Mouse (Mus musculus): ENCODE measurements around the gene Cd247. TPM values are rescaled to one million over a fixed set of nuclear protein-coding genes. Genes with fewer than 3 reads are reported as not detected.

The Cd247 gene
- polyA plus RNA-seq, 1 experiment from 2014 or later: 0.99 TPM

GRCm38 (mm10) chr1:165763635-165764372 lies 24.7 kb upstream of the Cd247 start, which contains the start of gene Creg1:
Gene Creg1 (plus strand): TSS chr1:165763746.
- Histone ChIP-seq H3K27me3 (no peaks in the 10 kb centered on the region), H3K9ac (peak within 1 kb of the TSS; percentile 51), H3K36me3 (no peaks in the 10 kb centered on the region), H3K4me3 (replicated peaks) (peak within 1 kb of the TSS; percentile 78), H3K4me1 (peaks cover 11% of the 10 kb centered on the region), H3K4me2 (replicated peaks) (peak within 1 kb of the TSS; percentile 91), H3K27ac (replicated peaks) (no peak within 1 kb of the TSS), H3K9me3 (replicated peaks) (no peaks in the 10 kb centered on the region)
- ATAC-seq (ENCODE audit: insufficient number of reproducible peaks, low FRiP score, low TSS enrichment, low read depth): peak; percentile 96
- under 1% methylated on average over 57 of the region's 57 CpGs for WGBS

- WGBS: 38% methylated on average over 9 of the region's 9 CpGs
- no peak for ATAC-seq (ENCODE audit: insufficient number of reproducible peaks, low FRiP score, low TSS enrichment, low read depth)
- peak overlapping the region; percentile 78 for H3K4me3 ChIP-seq (replicated peaks)
- no peaks in the 10 kb centered on the region for H3K9me3 ChIP-seq (replicated peaks)
- H3K36me3 ChIP-seq: no peaks in the 10 kb centered on the region
- H3K27me3 ChIP-seq: no peaks in the 10 kb centered on the region
- no peak overlapping the region for H3K27ac ChIP-seq (replicated peaks)
- H3K4me2 ChIP-seq (replicated peaks): peak overlapping the region; percentile 91
- H3K9ac ChIP-seq: peak overlapping the region; percentile 51; the same call in 1 of the 2 replicates
- H3K4me1 ChIP-seq: peaks cover 11% of the 10 kb centered on the region
Measured at GRCm38 (mm10) chr1:165764571-165764970, 23.9 kb upstream of the Cd247 start.

GRCm38 (mm10) chr1:165765041-165765440 lies 23.4 kb upstream of the Cd247 start:
- no peak overlapping the region for H3K27ac ChIP-seq (replicated peaks)
- H3K9me3 ChIP-seq (replicated peaks): no peaks in the 10 kb centered on the region
- ATAC-seq (ENCODE audit: insufficient number of reproducible peaks, low FRiP score, low TSS enrichment, low read depth): no peak
- no peak overlapping the region for H3K9ac ChIP-seq
- peak overlapping the region; percentile 78; the same call in 1 of the 2 replicates for H3K4me3 ChIP-seq (replicated peaks)
- no peaks in the 10 kb centered on the region for H3K27me3 ChIP-seq
- H3K36me3 ChIP-seq: no peaks in the 10 kb centered on the region
- peaks cover 11% of the 10 kb centered on the region for H3K4me1 ChIP-seq
- WGBS: 82% methylated on average over 11 of the region's 11 CpGs
- no peak overlapping the region for H3K4me2 ChIP-seq (replicated peaks)

GRCm38 (mm10) chr1:165765651-165766294 lies 22.7 kb upstream of the Cd247 start:
- H3K27me3 ChIP-seq: no peaks in the 10 kb centered on the region
- H3K9me3 ChIP-seq (replicated peaks): no peaks in the 10 kb centered on the region
- no peak overlapping the region for H3K4me3 ChIP-seq (replicated peaks)
- peaks cover 11% of the 10 kb centered on the region for H3K4me1 ChIP-seq
- WGBS: 60% methylated on average over 17 of the region's 17 CpGs
- ATAC-seq (ENCODE audit: insufficient number of reproducible peaks, low FRiP score, low TSS enrichment, low read depth): no peak
- H3K4me2 ChIP-seq (replicated peaks): no peak overlapping the region
- no peak overlapping the region for H3K27ac ChIP-seq (replicated peaks)
- H3K9ac ChIP-seq: no peak overlapping the region
- H3K36me3 ChIP-seq: no peaks in the 10 kb centered on the region

- Histone ChIP-seq H3K9me3 (replicated peaks) (no peaks in the 10 kb centered on the region), H3K4me1 (peaks cover 14% of the 10 kb centered on the region), H3K9ac (no peak overlapping the region), H3K27ac (replicated peaks) (no peak overlapping the region), H3K36me3 (0 out of 2 replicates have a peak, but pooled peaks cover 5% of the 10 kb centered on the region), H3K4me2 (replicated peaks) (no peak overlapping the region), H3K4me3 (replicated peaks) (no peak overlapping the region), H3K27me3 (no peaks in the 10 kb centered on the region)
- no peak for ATAC-seq (ENCODE audit: insufficient number of reproducible peaks, low FRiP score, low TSS enrichment, low read depth)
- WGBS: 86% methylated on average over 7 of the region's 7 CpGs
Measured at GRCm38 (mm10) chr1:165766295-165766890, 22.1 kb upstream of the Cd247 start.

- no peak overlapping the region for H3K27ac ChIP-seq (replicated peaks)
Measured at GRCm38 (mm10) chr1:165768894-165769512, 19.5 kb upstream of the Cd247 start.

GRCm38 (mm10) chr1:165770181-165770759 lies 18.2 kb upstream of the Cd247 start:
- ATAC-seq (ENCODE audit: insufficient number of reproducible peaks, low FRiP score, low TSS enrichment, low read depth): no peak
- H3K4me3 ChIP-seq (replicated peaks): no peak overlapping the region
- H3K4me1 ChIP-seq: peaks cover 6% of the 10 kb centered on the region
- WGBS: 78% methylated on average over 10 of the region's 10 CpGs
- H3K9ac ChIP-seq: no peak overlapping the region
- no peak overlapping the region for H3K4me2 ChIP-seq (replicated peaks)
- no peaks in the 10 kb centered on the region for H3K9me3 ChIP-seq (replicated peaks)
- 0 out of 2 replicates have a peak, but pooled peaks cover 5% of the 10 kb centered on the region for H3K36me3 ChIP-seq
- no peaks in the 10 kb centered on the region for H3K27me3 ChIP-seq
- no peak overlapping the region for H3K27ac ChIP-seq (replicated peaks)

More at GRCm38 (mm10) chr1:165768894-165769512, 19.5 kb upstream of the Cd247 start:
- no peak overlapping the region for H3K4me3 ChIP-seq (replicated peaks)
- 0 out of 2 replicates have a peak, but pooled peaks cover 5% of the 10 kb centered on the region for H3K36me3 ChIP-seq
- H3K9me3 ChIP-seq (replicated peaks): no peaks in the 10 kb centered on the region
- ATAC-seq (ENCODE audit: insufficient number of reproducible peaks, low FRiP score, low TSS enrichment, low read depth): no peak
- no peak overlapping the region for H3K4me2 ChIP-seq (replicated peaks)
- no peaks in the 10 kb centered on the region for H3K27me3 ChIP-seq
- WGBS: 79% methylated on average over 9 of the region's 9 CpGs
- no peak overlapping the region for H3K9ac ChIP-seq
- peaks cover 16% of the 10 kb centered on the region for H3K4me1 ChIP-seq

GRCm38 (mm10) chr1:165771491-165771897 lies 17.0 kb upstream of the Cd247 start:
- H3K4me3 ChIP-seq (replicated peaks): no peak overlapping the region
- H3K9me3 ChIP-seq (replicated peaks): no peaks in the 10 kb centered on the region
- no peak overlapping the region for H3K4me2 ChIP-seq (replicated peaks)
- H3K36me3 ChIP-seq: 0 out of 2 replicates have a peak, but pooled peaks cover 5% of the 10 kb centered on the region
- ATAC-seq (ENCODE audit: insufficient number of reproducible peaks, low FRiP score, low TSS enrichment, low read depth): peak; percentile 24; the same call in 1 of the 2 replicates
- H3K4me1 ChIP-seq: peaks cover 12% of the 10 kb centered on the region
- under 1% methylated on average over 12 of the region's 12 CpGs for WGBS
- H3K9ac ChIP-seq: no peak overlapping the region
- no peak overlapping the region for H3K27ac ChIP-seq (replicated peaks)
- H3K27me3 ChIP-seq: peaks cover 5% of the 10 kb centered on the region

GRCm38 (mm10) chr1:165771998-165772397 lies 16.5 kb upstream of the Cd247 start:
- H3K9ac ChIP-seq: no peak overlapping the region
- no peak overlapping the region for H3K27ac ChIP-seq (replicated peaks)
- peaks cover 12% of the 10 kb centered on the region for H3K4me1 ChIP-seq
- ATAC-seq (ENCODE audit: insufficient number of reproducible peaks, low FRiP score, low TSS enrichment, low read depth): no peak
- 47% methylated on average over 9 of the region's 9 CpGs for WGBS
- H3K4me2 ChIP-seq (replicated peaks): no peak overlapping the region
- no peaks in the 10 kb centered on the region for H3K9me3 ChIP-seq (replicated peaks)
- H3K36me3 ChIP-seq: 0 out of 2 replicates have a peak, but pooled peaks cover 5% of the 10 kb centered on the region
- no peak overlapping the region for H3K4me3 ChIP-seq (replicated peaks)
- H3K27me3 ChIP-seq: peaks cover 10% of the 10 kb centered on the region

GRCm38 (mm10) chr1:165775518-165776294 lies 12.8 kb upstream of the Cd247 start:
- H3K4me2 ChIP-seq (replicated peaks): no peak overlapping the region
- H3K4me3 ChIP-seq (replicated peaks): no peak overlapping the region
- ATAC-seq (ENCODE audit: insufficient number of reproducible peaks, low FRiP score, low TSS enrichment, low read depth): no peak
- H3K9me3 ChIP-seq (replicated peaks): no peaks in the 10 kb centered on the region
- H3K27me3 ChIP-seq: peaks cover 28% of the 10 kb centered on the region
- WGBS: 45% methylated on average over 19 of the region's 19 CpGs
- H3K27ac ChIP-seq (replicated peaks): no peak overlapping the region
- H3K36me3 ChIP-seq: 0 out of 2 replicates have a peak, but pooled peaks cover 5% of the 10 kb centered on the region
- H3K4me1 ChIP-seq: peaks cover 18% of the 10 kb centered on the region
- no peak overlapping the region for H3K9ac ChIP-seq
